Mouse (Mus musculus) forebrain, embryonic 14.5 days (tissue): ENCODE measurements around the gene Tmsb15b1. TPM values are rescaled to one million over a fixed set of nuclear protein-coding genes. Genes with fewer than 3 reads are reported as not detected.

ENCODE experiments used
- ATAC-seq: fragments of 200-750 bp; cut with Nextera tagmentation; 2 replicates; pipeline ENCODE4 v1.8.0; 2017; ENCODE audit warnings: mild to moderate bottlenecking, moderate library complexity
- DNase-seq: peaks from one replicate; pipeline ENCODE4 v3.0.0-alpha.2; 2015; ENCODE audit warnings: low spot score
- H3K27ac ChIP-seq: fragments of 300-500 bp; sonication (generic); 2 replicates; pipeline ENCODE4 v1.5.1; 2014; ENCODE audit warnings: low read depth, mild to moderate bottlenecking, control low read depth, low read length, moderate library complexity
- H3K27me3 ChIP-seq: fragments of 300-500 bp; sonication (generic); replicated peaks from 2 replicates; pipeline ENCODE4 v1.6.1; 2014; ENCODE audit warnings: low read length, control low read depth, mixed read lengths; ENCODE audit not compliant: control insufficient read depth, insufficient read depth
- H3K36me3 ChIP-seq: fragments of 300-500 bp; sonication (generic); 2 replicates; pipeline ENCODE4 v1.6.1; 2014; ENCODE audit warnings: low read length, control low read depth; ENCODE audit not compliant: control insufficient read depth, insufficient read depth
- H3K4me1 ChIP-seq: fragments of 300-500 bp; sonication (generic); 2 replicates; pipeline ENCODE4 v1.6.1; 2014; ENCODE audit warnings: antibody characterized with exemption, low read length, control low read depth; ENCODE audit not compliant: control insufficient read depth, insufficient read depth
- H3K4me2 ChIP-seq: fragments of 300-500 bp; sonication (generic); 2 replicates; pipeline ENCODE4 v1.6.1; 2014; ENCODE audit warnings: mild to moderate bottlenecking, control low read depth, low read length
- H3K4me3 ChIP-seq: fragments of 300-500 bp; sonication (generic); 2 replicates; pipeline ENCODE4 v1.5.1; 2014; ENCODE audit warnings: low read depth, low read length, control low read depth
- H3K9ac ChIP-seq: fragments of 300-500 bp; sonication (generic); 2 replicates; pipeline ENCODE4 v1.6.1; 2014; ENCODE audit warnings: mild to moderate bottlenecking, low read length, control low read depth, moderate library complexity
- H3K9me3 ChIP-seq: fragments of 300-500 bp; sonication (generic); replicated peaks from 2 replicates; pipeline ENCODE4 v1.6.1; 2016; ENCODE audit warnings: low read length, control low read depth, mixed read lengths; ENCODE audit not compliant: control insufficient read depth
- polyA plus RNA-seq: library from polyadenylated mRNA; unstranded; fragments of >200 nt; fragmentation: Nextera tagmentation; extraction: Ambion mirVana; gene quantifications from 2 replicates; pipeline ENCODE4 v1.2.1, GENCODE M21; 2014

The Tmsb15b1 gene
- polyA plus RNA-seq, 1 experiment from 2014 or later: 61.0 TPM

GRCm38 (mm10) chrX:136925863-136926262 lies 50.8 kb downstream of the Tmsb15b1 start:
- DNase-seq (no peak), ATAC-seq (no peak)
- Histone ChIP-seq H3K27me3 (no peaks in the 10 kb centered on the region), H3K9me3 (no peaks in the 10 kb centered on the region), H3K36me3 (no peaks in the 10 kb centered on the region), H3K4me3 (no peak overlapping the region), H3K27ac (no peak overlapping the region), H3K4me1 (no peaks in the 10 kb centered on the region), H3K9ac (no peak overlapping the region), H3K4me2 (no peak overlapping the region)

Other genes starting within 250 kb of the Tmsb15b1 start
- gene Morf4l2, start 233.2 kb downstream of the Tmsb15b1 start, polyA plus RNA-seq: 633 and 666 TPM in 2 replicates
- not detected in 2 replicates for gene Glra4, start 196.7 kb downstream of the Tmsb15b1 start, polyA plus RNA-seq
- gene Plp1, start 154.2 kb downstream of the Tmsb15b1 start, polyA plus RNA-seq: 6.0 and 9.0 TPM in 2 replicates
- gene Rab9b, start 108.1 kb downstream of the Tmsb15b1 start, polyA plus RNA-seq: 6.3 and 10.2 TPM in 2 replicates
- not detected in 2 replicates for gene H2bfm, start 49.5 kb downstream of the Tmsb15b1 start, polyA plus RNA-seq
- 109 and 117 TPM in 2 replicates for gene Tmsb15b2, start 1.4 kb downstream of the Tmsb15b1 start, polyA plus RNA-seq
- gene Tmsb15l, start within 50 bp of the Tmsb15b1 start, polyA plus RNA-seq: 10.8 and 11.9 TPM in 2 replicates
- 281 and 313 TPM in 2 replicates for gene Zcchc18, start 16.3 kb upstream of the Tmsb15b1 start, polyA plus RNA-seq
- 18.1 and 20.9 TPM in 2 replicates for gene Slc25a53, start 61.4 kb upstream of the Tmsb15b1 start, polyA plus RNA-seq
- 6.0 and 7.4 TPM in 2 replicates for gene Fam199x, start 72.7 kb upstream of the Tmsb15b1 start, polyA plus RNA-seq
- not detected in 2 replicates for gene Esx1, start 145.2 kb upstream of the Tmsb15b1 start, polyA plus RNA-seq